Mouse (Mus musculus) forebrain, embryonic 11.5 days (tissue): ENCODE results near the gene Gpalpp1. TPM values are rescaled to one million over a fixed set of nuclear protein-coding genes. Genes with fewer than 3 reads are reported as not detected.

Experiments used
- ATAC-seq: fragments of 200-750 bp; cut with Nextera tagmentation; replicated peaks from 2 replicates; pipeline ENCODE4 v1.8.0; 2017; ENCODE audit warnings: moderate TSS enrichment; ENCODE audit not compliant: low FRiP score
- DNase-seq: peaks from one replicate; pipeline ENCODE4 v3.0.0-alpha.2; 2017; ENCODE audit warnings: low spot score
- H3K27ac ChIP-seq: fragments of 300-500 bp; sonication (generic); 2 replicates; pipeline ENCODE4 v1.5.1; 2014; ENCODE audit warnings: low read depth, low read length
- H3K27me3 ChIP-seq: fragments of 300-500 bp; sonication (generic); 2 replicates; pipeline ENCODE4 v1.6.1; 2014; ENCODE audit warnings: mild to moderate bottlenecking, low read length, mixed read lengths; ENCODE audit not compliant: control insufficient read depth, insufficient read depth
- H3K36me3 ChIP-seq: fragments of 300-500 bp; sonication (generic); 2 replicates; pipeline ENCODE4 v1.6.1; 2014; ENCODE audit warnings: mild to moderate bottlenecking, low read length, moderate library complexity, mixed read lengths; ENCODE audit not compliant: control insufficient read depth, insufficient read depth
- H3K4me1 ChIP-seq: fragments of 300-500 bp; sonication (generic); replicated peaks from 2 replicates; pipeline ENCODE4 v1.6.1; 2014; ENCODE audit warnings: low read length, mixed read lengths; ENCODE audit not compliant: control insufficient read depth, insufficient read depth
- H3K4me2 ChIP-seq: fragments of 300-500 bp; sonication (generic); 2 replicates; pipeline ENCODE4 v1.6.1; 2014; ENCODE audit warnings: low read depth, mild to moderate bottlenecking, low read length, moderate library complexity, mixed read lengths; ENCODE audit not compliant: severe bottlenecking
- H3K4me3 ChIP-seq: fragments of 300-500 bp; sonication (generic); 2 replicates; pipeline ENCODE4 v1.5.1; 2014; ENCODE audit warnings: low read depth, low read length
- H3K9ac ChIP-seq: fragments of 300-500 bp; sonication (generic); 2 replicates; pipeline ENCODE4 v1.6.1; 2014; ENCODE audit warnings: low read length
- H3K9me3 ChIP-seq: fragments of 300-500 bp; sonication (generic); 2 replicates; pipeline ENCODE4 v1.6.1; 2016; ENCODE audit warnings: low read length, mixed read lengths; ENCODE audit not compliant: control insufficient read depth
- WGBS: fragments of 180-500 bp; shearing (Covaris S2); extraction: QIAGEN DNeasy Blood & Tissue Kit; methylation state at CpG from one replicate; pipeline ENCODE4 v1.1.7; 2014; 5-methylcytosine and 5-hydroxymethylcytosine counted together
- polyA plus RNA-seq: library from polyadenylated mRNA; unstranded; fragments of >200 nt; fragmentation: Nextera tagmentation; extraction: Ambion mirVana; gene quantifications from 2 replicates; pipeline ENCODE4 v1.2.1, GENCODE M21; 2014

The Gpalpp1 gene
- polyA plus RNA-seq, 1 experiment from 2014 or later: 20.5 TPM

- DNase-seq (no peak), ATAC-seq (no peak)
- H3K4me3 ChIP-seq: no peak overlapping the region
- 95% methylated on average over 8 of the region's 8 CpGs for WGBS
- H3K4me2 ChIP-seq: no peak overlapping the region
- H3K27ac ChIP-seq: no peak overlapping the region
- H3K27me3 ChIP-seq: no peaks in the 10 kb centered on the region
- no peak overlapping the region for H3K9ac ChIP-seq
- H3K36me3 ChIP-seq: peaks cover 3% of the 10 kb centered on the region; the same call in 1 of the 2 replicates
- no peaks in the 10 kb centered on the region for H3K9me3 ChIP-seq
- no peaks in the 10 kb centered on the region for H3K4me1 ChIP-seq
Measured at GRCm38 (mm10) chr14:76122663-76123058, 12.1 kb upstream of the Gpalpp1 start.

GRCm38 (mm10) chr14:76121901-76122662, 11.5 kb upstream of the Gpalpp1 start:
- H3K4me3 ChIP-seq: no peak overlapping the region
- H3K4me2 ChIP-seq: no peak overlapping the region
- peaks cover 2% of the 10 kb centered on the region; the same call in 1 of the 2 replicates for H3K36me3 ChIP-seq
- no peak overlapping the region for H3K27ac ChIP-seq
- H3K27me3 ChIP-seq: no peaks in the 10 kb centered on the region
- DNase-seq (peak; percentile 63), ATAC-seq (no peak)
- 60% methylated on average over 6 of the region's 6 CpGs for WGBS
- no peaks in the 10 kb centered on the region for H3K9me3 ChIP-seq
- H3K9ac ChIP-seq: no peak overlapping the region
- H3K4me1 ChIP-seq: no peaks in the 10 kb centered on the region

- Histone ChIP-seq H3K27me3 (no peaks in the 10 kb centered on the region), H3K4me1 (no peaks in the 10 kb centered on the region), H3K9me3 (no peaks in the 10 kb centered on the region), H3K36me3 (no peaks in the 10 kb centered on the region; the same call in 1 of the 2 replicates), H3K4me2 (no peak overlapping the region), H3K4me3 (no peak overlapping the region), H3K9ac (no peak overlapping the region), H3K27ac (no peak overlapping the region)
- DNase-seq: no peak
- no peak for ATAC-seq
- 83% methylated on average over 4 of the region's 4 CpGs for WGBS
Measured at GRCm38 (mm10) chr14:76120472-76120871, 9.9 kb upstream of the Gpalpp1 start.

GRCm38 (mm10) chr14:76118963-76119362, 8.4 kb upstream of the Gpalpp1 start:
- H3K9ac ChIP-seq: no peak overlapping the region
- H3K4me1 ChIP-seq: no peaks in the 10 kb centered on the region
- ATAC-seq (no peak), DNase-seq (no peak)
- no peak overlapping the region for H3K4me2 ChIP-seq
- H3K27me3 ChIP-seq: no peaks in the 10 kb centered on the region
- 85% methylated on average over 4 of the region's 4 CpGs for WGBS
- peaks cover 3% of the 10 kb centered on the region; the same call in 1 of the 2 replicates for H3K36me3 ChIP-seq
- no peaks in the 10 kb centered on the region for H3K9me3 ChIP-seq
- H3K27ac ChIP-seq: no peak overlapping the region
- no peak overlapping the region for H3K4me3 ChIP-seq

DNA sequence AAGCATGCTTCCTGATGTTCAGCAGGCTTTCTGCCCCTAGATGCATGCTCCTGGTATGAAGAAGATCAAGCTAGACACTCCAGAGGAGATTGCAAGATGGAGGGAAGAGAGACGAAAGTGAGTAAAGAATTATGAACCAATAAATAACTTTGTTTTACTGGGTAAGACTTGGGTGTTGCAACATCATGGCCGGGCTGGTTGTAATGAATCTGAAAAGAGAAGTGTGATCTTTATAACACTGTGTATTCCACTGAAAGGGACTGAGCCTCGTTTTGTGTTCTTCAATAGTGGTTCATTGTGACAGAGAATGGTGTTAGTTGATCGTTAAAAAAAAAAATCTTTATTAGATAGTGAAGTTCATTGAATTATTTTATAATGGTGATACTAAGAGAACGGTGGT, 5.2 kb upstream of the Gpalpp1 start:
- H3K4me2 ChIP-seq: no peak overlapping the region
- H3K27me3 ChIP-seq: no peaks in the 10 kb centered on the region
- H3K27ac ChIP-seq: no peak overlapping the region
- no peak overlapping the region for H3K9ac ChIP-seq
- H3K4me1 ChIP-seq: peaks cover 2% of the 10 kb centered on the region; the same call in 1 of the 2 replicates
- WGBS: 93% methylated on average over 5 of the region's 5 CpGs
- H3K4me3 ChIP-seq: no peak overlapping the region
- H3K36me3 ChIP-seq: peaks cover 3% of the 10 kb centered on the region; the same call in 1 of the 2 replicates
- DNase-seq (no peak), ATAC-seq (no peak)
- H3K9me3 ChIP-seq: no peaks in the 10 kb centered on the region

DNA sequence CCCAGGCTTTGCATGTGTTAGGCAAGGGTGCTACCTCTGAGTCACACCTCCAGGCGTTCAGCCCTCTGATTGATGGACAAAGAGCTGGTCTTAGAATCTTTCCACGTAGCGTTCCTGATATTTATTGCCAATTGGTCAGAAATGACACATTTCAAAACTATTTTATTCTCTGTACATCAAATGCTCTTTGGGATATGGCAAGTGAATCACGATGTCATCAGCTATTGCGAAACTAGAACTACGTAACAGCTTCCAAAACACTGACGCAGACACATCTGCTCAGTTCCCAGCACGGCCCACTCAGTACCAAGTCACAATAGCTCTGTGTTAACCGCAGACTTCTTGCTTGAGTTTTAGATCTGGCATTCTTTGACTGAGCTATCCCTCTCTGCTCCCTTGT, 11.0 kb downstream of the Gpalpp1 start:
- Histone ChIP-seq H3K4me1 (no peaks in the 10 kb centered on the region), H3K27ac (no peak overlapping the region), H3K4me2 (no peak overlapping the region), H3K9ac (no peak overlapping the region), H3K36me3 (no peaks in the 10 kb centered on the region; the same call in 1 of the 2 replicates), H3K4me3 (no peak overlapping the region), H3K9me3 (no peaks in the 10 kb centered on the region), H3K27me3 (no peaks in the 10 kb centered on the region)
- DNase-seq: no peak
- WGBS: 97% methylated on average over 9 of the region's 9 CpGs
- ATAC-seq: no peak

DNA sequence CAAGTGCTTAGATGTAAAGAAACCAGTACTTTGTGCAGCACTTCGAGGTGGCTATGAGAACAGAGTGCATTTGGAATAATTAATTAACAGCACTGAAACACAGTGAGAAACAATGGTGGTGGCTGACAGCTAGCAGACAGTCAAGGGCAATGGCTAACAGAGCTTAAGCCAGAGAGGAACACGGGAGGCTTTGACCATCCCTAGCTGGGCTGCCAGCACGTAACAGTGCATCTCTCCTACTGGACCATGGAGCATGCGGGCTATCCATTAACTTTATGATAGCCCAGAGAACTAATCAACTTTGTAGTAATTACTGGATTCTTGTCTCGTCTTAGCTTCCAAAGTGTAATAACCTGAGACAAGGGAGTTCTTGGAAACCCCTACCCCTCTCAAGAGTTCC, 12.7 kb downstream of the Gpalpp1 start:
- Histone ChIP-seq H3K4me1 (no peaks in the 10 kb centered on the region), H3K9me3 (no peaks in the 10 kb centered on the region), H3K36me3 (no peaks in the 10 kb centered on the region; the same call in 1 of the 2 replicates), H3K4me3 (no peak overlapping the region), H3K27me3 (no peaks in the 10 kb centered on the region), H3K27ac (no peak overlapping the region), H3K9ac (no peak overlapping the region), H3K4me2 (no peak overlapping the region)
- 88% methylated on average over 5 of the region's 5 CpGs for whole genome bisulfite sequencing
- DNase-seq (no peak), ATAC-seq (no peak)

DNA sequence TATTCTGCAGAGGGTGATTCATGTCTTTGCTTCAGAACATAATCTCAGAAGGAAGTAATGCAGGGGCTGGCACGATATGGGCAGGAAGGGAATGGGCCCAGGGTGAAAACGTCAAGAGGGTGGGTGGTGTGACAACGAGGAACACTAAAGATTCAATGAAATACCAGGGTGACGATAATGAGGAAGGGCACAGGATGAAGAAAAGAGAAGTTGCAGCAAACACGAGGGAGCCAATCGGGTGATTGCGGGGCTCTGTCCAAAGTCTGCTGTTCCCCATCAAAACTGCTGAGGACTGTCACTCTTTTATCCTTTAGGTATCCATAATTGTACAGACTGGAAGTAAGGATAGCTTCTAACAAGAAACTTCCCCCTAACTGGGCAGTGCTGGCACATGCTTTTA, 13.3 kb downstream of the Gpalpp1 start:
- no peak overlapping the region for H3K4me3 ChIP-seq
- H3K9me3 ChIP-seq: no peaks in the 10 kb centered on the region
- DNase-seq (no peak), ATAC-seq (no peak)
- 88% methylated on average over 7 of the region's 7 CpGs for WGBS
- H3K27me3 ChIP-seq: no peaks in the 10 kb centered on the region
- H3K36me3 ChIP-seq: no peaks in the 10 kb centered on the region; the same call in 1 of the 2 replicates
- H3K4me1 ChIP-seq: no peaks in the 10 kb centered on the region
- no peak overlapping the region for H3K4me2 ChIP-seq
- no peak overlapping the region for H3K9ac ChIP-seq
- no peak overlapping the region for H3K27ac ChIP-seq

DNA sequence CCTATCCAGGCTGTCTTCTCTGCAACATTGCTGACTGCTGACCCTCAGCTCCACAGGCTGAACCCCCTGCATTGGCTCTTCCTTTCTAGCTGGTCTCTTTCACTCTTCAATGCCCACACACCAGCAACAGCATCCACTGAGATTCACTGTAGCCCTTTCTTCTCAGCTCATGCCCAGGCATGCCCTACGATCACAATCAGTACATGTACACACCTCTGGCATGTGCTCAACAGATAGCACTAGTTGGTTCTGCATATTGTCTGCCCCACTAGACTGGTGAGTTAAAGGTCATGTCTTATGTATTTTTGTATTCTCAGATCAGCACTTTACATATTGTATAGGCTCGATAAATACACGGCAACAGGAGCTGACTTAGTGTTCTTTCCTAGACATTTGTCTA, 26.4 kb downstream of the Gpalpp1 start:
- no peaks in the 10 kb centered on the region for H3K36me3 ChIP-seq
- DNase-seq (no peak), ATAC-seq (no peak)
- no peak overlapping the region for H3K4me3 ChIP-seq
- no peaks in the 10 kb centered on the region for H3K27me3 ChIP-seq
- no peak overlapping the region for H3K9ac ChIP-seq
- H3K9me3 ChIP-seq: no peaks in the 10 kb centered on the region
- no peaks in the 10 kb centered on the region for H3K4me1 ChIP-seq
- H3K4me2 ChIP-seq: no peak overlapping the region
- 94% methylated on average over 3 of the region's 3 CpGs for WGBS
- no peak overlapping the region for H3K27ac ChIP-seq
